Mouse (Mus musculus): Measurements from ENCODE around the gene Fgr.
"Not testable (repeated sequence)": the region's sequence is repeated elsewhere in the genome, so short reads cannot be mapped to it uniquely, and the experiment has no call there.

The Fgr gene

DNA sequence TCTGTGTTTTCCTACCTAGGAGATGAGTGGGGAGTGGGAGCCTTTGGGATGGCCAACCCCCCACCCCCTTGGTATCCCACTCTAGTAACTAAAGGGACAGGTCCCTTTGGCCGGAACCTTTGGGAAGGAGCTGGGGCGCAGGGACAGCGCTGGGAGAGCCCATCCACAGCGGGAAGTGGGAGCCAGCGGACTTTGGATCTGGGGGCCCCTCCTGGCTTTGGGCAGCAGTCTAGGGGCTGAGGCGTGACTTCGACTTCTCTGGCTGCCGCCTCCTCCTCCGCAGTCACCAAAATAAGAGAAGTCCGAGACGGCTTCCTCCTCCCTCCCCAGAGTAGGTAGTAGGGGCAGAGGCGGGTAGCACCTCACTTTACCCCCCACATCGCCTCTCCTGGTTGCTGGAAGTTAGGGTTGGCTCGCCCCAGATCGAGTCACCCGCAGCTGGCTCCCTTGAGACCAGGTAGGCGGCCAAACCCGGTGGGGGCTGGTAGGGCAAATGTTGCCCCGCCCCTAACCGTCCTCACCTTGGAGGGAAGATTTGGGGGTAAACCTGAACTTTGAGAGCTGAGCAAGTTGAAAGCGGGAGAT, at the start of gene Fgr:
Gene Fgr (plus strand): TSS at position 282 of the 585 bp plus-strand sequence.
- no peak for DNase-seq (ENCODE audit: low read depth, low spot score)

DNA sequence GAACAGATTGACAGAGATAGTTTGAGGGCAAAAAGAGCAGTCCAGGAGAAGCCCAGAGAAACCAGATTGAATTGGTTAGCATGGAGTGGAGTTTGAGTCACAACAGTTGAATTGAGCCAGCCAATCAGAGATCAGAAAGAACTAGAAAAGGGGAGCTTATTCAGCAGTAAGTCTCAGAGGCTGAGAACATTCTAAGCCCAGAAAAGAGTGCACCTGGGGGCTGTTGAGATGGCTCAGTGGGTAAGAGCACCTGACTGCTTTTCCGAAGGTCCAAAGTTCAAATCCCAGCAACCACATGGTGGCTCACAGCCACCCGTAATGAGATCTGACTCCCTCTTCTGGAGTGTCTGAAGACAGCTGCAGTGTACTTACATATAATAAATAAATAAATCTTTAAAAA, 47.4 kb upstream of the Fgr start:
- not testable (repeated sequence) for DNase-seq (ENCODE audit: low read depth, low spot score)

DNA sequence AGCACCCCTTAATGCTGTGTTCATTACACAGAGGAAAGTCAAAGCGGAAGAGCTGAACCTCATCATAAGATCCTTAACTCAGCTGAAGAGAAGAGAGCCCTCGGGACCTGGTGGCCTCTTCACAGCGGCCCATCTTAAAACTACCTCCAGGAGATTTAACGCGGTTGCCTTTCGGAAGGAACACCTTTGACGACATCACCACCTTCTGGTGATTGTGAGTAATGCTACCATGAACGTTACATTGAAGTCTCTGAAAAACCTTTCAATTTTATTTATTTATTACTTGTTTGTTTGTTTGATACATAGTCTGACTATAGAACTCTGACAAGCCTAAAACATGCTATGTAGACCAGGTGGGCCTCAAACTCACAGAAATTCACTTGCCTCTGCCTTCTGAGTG, 43.1 kb upstream of the Fgr start:
- no peak for DNase-seq (ENCODE audit: low read depth, low spot score)

DNA sequence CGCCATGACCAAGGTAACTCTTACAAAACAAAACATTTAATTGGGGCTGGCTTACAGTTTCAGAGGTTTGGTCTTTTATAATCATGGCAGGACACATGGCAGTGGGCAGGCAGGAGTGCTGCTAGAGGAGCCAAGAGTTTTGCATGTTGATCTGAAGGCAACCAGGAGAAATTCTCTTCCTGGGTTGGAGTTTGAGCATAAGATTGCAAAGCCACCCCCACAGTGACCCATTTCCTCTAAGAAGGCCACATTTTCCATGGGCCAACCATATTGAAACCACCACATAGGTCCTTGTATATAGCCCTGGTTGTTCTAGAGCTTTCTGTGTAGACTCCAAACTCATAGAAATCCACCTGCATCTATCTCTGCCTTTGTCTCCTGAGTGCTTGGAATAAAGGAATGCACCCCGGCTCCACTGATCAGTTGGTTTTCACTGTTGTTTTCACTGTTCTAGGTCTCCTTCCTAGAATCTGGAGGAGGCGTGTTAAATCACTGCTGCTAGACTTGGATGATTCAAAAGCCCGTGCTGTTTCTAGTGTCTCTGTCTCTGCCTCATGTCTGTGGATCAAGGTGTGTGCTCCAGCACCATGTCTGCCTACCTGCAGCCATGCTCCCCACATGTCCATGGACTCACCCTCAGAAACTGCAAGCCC, 41.0 kb upstream of the Fgr start:
- no peak for DNase-seq (ENCODE audit: low read depth, low spot score)

DNA sequence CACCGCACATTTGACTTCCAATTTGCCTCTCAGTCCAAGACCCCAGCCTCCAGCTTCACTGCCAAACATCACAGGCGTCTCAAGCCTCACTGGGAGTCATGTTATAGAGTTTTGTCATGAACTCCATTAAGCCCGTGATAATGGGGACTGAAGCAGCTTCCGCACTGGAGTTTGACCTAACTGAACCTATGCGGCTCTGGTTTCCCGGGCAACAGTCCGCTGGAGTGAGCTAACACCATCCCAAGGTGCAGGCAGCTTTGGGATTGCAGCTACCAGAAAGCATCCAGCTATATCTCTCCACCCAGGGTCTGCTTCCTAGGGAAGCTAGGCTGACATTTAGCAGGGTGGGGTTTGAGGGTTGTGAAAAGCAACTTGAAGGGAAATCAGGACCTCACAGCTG, 39.3 kb upstream of the Fgr start:
- no peak for DNase-seq (ENCODE audit: low read depth, low spot score)

DNA sequence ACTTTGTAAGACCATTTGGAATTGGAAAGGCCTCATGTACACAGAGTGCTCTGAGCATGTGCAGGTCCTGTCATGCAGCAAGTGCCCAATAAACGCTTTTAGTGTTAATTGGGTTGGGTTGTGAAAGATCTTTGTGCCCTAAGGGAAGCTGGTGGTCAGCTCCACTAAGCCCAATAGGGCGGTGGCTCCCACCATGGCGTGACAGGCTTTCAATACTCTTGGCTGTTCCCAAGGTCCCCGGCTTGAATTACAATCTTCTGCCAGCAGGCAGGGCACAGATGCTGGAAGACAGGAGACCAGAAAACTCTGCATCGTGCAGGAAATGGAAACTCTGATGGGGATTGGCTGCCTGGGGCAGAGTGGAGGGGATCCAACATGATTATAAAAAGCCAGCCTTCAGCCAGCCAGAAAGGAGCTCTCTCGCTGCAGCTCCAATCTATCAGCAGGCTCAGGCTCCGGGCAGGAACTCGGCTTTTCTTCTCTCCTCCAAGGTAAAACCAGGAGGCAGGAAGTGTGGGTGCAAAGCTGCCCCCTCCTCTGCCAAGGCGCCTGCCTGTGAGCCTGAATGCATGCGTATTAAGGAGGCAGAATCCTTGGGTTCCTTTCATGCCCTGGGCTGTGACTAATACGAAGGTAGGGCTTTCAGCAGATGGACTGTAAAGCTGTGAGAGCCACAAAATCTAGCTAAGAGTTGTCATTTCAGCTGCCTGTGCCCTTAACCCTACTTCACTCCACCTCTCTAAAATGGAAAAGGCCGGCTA, 35.5 kb upstream of the Fgr start:
- DNase-seq (ENCODE audit: low read depth, low spot score), result no peak

DNA sequence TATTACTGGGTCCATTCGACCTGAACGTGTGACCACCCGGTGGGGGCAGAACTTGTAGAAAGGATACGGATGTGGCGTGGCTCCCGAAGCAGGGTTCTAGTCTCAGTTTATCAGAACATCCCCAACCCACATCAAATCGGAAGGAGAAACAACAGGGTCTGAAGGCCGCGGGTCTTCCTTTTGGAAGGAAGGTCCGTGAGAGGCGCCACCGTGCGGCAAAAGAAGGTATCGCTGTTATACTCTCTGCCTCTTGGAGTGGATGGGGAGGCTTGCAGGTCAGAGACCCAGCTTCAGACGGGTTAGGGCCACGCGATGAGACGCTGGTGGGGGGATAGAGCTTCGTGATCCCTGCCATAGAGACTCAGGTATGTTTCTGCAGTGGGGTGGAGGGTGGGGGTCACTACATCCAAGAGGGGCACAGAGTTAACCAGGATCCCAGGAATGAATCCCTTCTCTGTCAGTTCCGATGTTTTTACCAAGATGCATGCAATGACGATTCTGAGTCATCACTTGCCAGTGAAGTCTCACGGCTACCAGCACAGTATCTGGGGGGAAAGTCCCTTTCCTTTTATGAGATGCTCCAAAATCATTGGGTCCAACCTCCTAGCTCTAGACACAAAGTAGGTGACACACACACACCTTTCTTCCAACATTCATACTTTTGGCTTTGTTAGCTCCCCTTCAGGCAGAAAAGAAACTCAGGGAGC, 34.3 kb upstream of the Fgr start:
- no peak for DNase-seq (ENCODE audit: low read depth, low spot score)

DNA sequence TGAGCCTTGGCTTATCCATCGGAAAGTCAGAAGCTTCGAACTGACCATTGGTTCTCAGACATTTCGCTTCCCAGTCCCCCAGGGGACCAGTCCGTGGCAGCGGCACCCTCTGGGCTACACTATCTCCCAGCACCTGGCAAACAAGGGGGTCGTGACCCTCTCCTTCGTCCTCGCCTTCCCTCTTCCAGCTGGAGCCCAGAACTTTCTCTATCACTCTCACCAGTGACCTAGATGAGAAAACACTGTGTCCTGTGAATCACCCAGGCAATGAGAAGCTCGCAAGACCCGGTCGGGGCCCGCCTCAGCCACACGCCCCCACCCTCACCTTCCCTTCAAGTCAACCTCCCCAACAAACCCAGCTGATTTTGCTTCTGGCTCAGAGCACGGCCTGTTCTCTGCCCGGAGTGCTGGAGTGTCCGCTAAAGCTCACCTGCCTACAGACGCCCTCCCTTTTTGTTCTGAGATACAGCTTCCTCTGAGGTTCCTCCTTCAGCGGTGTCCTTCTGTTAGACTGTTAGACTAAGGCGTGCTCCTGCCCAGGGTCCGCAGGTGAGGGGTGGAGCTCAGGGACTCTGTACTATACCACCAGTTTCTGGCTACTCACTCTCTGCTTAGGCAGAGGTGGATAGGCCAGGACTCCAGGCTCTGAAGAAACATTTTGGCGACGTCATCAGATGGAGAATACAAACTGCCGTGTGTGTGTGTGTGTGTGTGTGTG, 32.7 kb upstream of the Fgr start:
- DNase-seq (ENCODE audit: low read depth, low spot score), result no peak

DNA sequence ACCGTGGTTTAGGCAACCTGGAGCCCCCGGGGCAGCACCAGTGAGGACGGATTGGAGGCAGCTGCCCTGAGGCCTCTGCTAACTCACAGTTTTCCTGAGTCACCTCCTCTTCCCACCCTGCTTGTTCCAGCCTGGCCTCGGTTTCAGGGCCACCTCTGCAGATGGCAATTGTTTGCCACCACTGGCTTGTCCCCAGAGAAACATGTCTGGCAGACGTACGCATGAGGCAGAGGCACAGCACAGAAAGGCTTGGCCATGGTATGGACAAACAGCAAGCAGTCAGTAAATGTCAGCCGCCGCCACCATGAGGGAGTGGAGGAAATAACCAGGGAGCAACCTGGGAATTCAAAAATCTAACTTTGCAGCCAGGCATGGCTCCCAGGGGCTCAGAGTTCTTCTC, 30.8 kb upstream of the Fgr start:
- DNase-seq (ENCODE audit: low read depth, low spot score), result no peak

DNA sequence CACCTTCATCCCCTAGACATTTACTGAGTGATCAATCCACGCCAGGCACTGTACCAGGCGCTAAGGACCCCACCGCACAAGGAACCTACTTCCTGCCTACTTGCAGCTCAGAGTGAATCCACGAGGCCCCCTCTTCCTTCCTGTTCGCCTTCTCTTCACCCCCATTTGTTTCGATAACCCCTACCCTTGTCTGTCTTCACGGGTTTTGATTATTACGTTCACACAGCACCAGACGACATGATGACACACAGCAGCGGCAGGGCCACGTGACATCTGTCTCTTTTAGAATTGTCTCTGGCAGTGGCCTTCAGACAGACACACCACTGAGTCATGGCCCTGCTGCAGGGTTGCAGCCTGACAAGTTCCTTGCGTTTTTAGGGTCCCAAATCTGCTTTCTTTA, 29.8 kb upstream of the Fgr start:
- no peak for DNase-seq (ENCODE audit: low read depth, low spot score)

DNA sequence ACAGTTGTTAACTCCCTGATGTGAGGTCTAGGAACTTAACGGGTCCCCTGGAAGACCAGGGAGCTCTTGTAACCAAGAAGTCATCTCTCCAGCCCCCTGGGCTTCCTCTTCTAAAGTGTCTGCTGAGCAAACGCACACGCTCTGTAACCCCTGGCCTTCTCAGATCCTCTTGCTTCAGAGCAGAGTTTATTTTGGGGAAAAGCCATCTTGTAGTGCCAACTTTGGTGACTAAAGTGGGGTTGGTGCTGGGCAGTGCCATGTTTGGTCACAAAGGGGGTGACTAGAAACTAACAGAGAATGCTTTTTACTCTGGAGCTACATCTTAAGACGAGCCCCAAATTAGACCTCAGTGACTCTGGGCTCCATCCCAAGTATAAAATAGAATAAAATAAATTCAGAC, 29.1 kb upstream of the Fgr start:
- no peak for DNase-seq (ENCODE audit: low read depth, low spot score)

DNA sequence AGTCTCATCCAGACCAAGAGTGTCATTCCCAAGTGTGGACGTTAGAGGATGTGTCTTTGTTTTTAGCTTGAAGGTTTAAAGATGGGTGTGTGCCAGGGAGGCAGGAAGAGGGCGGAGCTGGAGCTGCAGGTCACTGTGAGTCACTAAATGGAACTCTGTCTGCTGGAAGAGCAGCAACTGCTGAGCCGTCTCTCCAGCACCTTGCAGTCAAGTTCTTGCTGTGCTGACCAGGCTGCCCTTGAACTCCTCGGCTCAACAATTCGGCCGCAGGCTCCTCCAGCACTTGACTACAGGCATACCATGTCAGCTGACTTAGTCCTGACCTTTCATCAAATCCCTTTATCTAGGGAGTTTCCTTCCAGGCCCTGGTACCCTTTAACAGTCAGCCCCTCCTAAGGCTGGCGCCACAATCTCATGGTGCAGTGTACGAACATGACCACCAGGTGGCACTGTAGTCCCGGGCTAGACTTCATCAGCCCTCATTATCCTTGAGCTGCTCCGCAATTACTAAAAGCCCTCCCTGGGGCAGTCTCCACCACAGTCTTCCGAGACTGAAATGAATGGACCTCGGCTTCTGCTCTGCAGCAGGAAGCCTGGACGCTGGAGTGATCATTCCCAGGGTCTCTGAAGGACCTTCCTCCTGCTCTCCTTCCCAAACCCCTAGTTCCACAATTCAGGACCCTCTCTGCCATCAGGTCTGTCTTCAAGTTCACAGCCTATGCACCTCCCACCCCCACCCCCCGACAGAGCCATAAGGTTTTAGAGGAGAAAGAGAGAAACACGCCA, 28.4 kb upstream of the Fgr start:
- DNase-seq (ENCODE audit: low read depth, low spot score), result peak; percentile 59

DNA sequence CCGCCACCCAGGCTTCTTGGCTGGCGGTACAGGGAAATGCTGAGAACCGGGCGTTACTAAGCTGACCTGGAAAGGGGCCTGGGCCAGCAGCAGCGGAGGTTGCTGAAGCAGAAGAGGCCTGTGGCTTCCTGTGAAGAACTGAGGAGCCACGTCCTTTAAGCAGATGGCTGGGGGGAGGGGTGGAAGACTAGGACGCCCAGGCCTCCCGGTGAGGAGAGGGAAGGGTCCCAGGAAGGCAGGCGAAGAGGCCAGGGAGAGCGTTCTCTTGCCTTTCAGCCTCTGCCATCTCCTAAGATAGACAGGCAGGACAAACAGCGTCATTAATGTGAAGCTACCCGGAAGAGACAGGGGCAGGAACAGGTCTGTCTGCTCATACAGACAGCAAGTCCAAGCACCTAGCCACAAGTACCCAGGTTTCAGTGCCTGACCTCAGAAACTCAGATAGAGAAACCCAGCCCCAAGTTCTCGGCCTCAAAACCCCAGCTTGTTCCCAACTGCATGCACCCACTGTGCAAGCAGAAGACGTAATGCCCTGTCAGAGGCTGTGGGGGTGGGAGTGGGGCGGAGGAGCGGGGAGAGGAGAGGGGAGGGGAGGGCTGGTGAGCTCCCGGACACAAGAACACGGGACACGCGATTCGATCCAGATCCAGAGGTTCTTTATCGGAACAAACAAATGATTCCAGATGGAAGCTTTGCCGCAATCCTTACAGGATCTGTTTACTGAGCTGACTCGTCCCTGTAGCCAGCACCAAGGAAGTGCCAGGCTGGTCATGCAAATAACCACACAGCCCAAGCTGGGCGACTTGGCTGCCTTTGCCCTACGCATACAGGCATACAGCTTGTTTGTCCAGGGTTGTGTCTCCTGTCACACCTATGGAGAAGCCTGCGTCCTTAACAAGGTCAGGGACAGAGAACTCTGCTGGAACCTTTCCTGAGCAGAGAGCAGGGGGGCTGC, 27.6 kb upstream of the Fgr start:
- no peak for DNase-seq (ENCODE audit: low read depth, low spot score)

DNA sequence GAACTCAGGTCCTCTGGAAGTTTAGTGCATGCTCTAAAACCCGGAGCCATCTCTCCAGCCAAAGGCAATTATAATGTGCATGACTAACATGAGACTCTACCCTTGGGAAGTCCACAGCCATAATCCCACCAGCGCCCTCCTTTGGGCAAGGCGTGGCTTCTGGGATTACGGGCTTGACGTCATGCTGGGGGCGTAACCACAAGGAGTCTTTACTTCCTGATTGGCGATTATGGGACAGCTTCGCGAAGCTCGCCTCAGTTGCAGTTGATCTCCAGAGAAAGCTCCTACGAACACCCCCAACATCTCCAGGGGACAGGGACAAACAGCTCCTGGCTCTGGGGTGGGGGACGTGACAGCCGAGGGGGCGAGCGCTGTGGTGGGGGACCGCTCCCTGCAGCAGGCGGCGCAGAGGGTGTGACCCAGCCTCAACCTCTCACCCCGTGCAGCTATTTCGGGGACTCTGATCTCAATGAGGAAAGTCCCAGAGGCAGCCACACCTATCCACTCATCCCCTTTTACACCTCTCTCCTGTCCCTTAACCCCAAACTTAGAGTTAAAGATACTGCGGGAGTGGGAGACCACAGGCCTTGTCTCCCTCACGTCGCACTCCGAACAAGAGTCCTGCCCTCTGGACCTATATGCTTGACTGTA, 23.9 kb upstream of the Fgr start:
- DNase-seq (ENCODE audit: low read depth, low spot score), result no peak

DNA sequence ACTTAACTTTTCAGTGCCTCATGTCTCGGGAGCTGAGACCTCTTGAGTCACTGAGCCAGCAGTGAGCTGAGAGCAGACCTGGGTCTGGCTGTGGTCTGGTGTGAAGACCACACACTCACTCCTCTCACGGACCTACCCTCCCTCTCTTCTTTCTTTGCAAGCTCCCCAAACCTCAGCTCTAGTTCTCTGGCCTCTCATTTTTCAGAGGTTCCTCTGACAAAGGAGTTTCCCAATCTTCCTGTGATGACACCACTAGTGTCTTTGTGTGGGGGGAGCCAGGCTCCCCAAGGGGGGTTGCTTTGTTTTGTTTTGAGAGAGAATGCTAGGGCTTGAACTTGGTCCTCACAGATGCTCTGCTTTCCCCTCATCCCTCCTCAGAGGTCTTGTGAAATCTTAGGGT, 22.9 kb upstream of the Fgr start:
- no peak for DNase-seq (ENCODE audit: low read depth, low spot score)

DNA sequence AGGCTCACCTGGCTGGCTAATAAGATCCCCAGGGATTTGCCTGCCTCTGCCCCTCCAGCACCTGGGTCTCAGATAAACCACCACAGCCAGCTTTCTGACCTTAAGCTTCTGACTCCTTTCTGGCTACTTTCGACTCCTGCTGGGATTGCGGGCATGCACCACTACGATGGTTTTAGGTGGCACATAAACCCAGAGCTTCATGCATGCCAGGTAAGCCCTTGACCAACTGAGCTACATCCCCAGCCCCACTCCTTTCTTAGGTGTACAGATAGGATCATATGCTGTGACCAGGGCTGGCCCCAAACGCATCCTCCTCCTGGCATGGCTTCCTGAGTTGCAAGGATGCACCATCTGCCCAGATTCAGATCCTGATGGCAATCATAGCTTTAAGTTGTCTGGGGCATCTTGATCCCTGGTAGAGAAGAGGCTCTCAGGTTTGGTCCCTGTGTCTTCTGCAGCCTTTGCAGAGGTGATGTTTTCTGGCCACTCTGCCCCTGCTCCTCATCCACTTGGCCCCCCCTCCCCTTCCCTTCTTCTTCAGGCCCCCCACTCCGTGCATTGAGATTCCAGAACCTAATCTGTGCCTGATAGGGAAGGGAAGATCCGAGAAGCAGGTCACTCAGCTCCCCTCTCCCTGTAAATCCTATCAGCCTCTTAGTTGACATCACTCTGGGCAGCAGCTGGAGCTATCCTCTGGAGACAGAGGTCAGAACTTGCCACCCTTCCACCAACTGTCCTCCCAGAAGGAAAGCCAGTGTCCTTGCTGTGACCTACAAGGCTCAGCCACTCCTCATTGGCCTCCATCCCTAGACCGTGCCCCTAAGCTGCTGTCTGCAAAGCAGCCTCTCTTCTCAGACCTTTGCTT, 19.1 kb upstream of the Fgr start:
- peak; percentile 54 for DNase-seq (ENCODE audit: low read depth, low spot score)

DNA sequence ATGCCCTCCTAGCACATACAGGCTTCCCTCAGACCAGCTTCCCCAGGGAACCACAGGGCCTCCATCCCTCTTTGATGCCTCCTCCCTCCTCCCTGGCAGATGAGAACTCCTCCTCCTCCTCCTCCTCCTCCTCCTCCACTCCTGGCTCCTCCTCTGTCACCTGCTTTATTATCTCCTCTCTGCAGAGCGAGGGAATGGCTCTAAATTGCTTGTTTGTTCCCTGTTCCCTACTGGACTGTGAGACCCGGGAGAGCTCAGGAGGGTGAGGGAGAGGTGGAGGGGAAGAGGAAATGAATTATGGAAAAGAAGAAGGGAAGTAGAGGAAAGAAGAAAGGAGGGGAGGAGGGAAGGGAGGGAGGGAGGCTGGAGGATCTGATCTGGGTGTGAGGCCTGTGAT, 18.5 kb upstream of the Fgr start:
- no peak for DNase-seq (ENCODE audit: low read depth, low spot score)

All from retina, adult 2 months (tissue).